ENCODE assay signal across 25 mouse cellular contexts in the genomic region with DNA sequence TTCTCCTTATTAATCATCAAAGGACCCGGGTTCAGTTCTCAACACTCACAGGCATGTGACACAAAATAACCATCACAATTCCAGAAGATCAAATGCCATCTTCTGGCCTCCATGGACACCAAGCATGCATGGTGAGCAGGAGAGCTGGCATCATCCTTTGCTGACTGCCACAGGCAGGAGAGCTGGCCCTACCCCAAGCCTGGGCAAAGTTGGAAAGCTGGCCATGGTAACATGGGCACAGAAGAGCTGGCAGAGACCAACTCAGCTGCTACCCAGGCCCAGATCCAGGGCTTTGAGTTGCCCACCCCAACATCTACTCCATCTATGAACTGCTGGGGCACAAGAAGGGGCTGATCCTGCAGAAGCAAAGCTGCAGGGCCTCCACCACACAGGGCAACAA.
"Had no signal": no experiment of that assay in that cellular context is flagged by ENCODE, and none has a peak within 500 bp of the region (broad histone marks: within the 10 kb centered on the region; RNA-seq: fewer than 3 reads in every experiment).

No protein-coding gene starts in this region.

- H3K27me3 ChIP-seq: limb, embryonic 13.5 days; liver, embryonic 12.5 days; liver, embryonic 15.5 days; lung, embryonic 15.5 days; megakaryocyte, embryonic 14.5 days; neural tube, embryonic 12.5 days; neural tube, embryonic 15.5 days had no signal

- ATAC-seq: liver, embryonic 12.5 days had no signal

- DNase-seq: kidney, adult 9 months; kidney, postnatal 14 days; kidney, postnatal 4 days; layer of hippocampus, adult 9-11 months; layer of hippocampus, postnatal 36 days; liver; lung, adult 18-20 months; lung, postnatal 10 days; lung, postnatal 36 days; midbrain, embryonic 14.5 days; right cerebral cortex, adult 18-20 months; right cerebral cortex, postnatal 25 days; thymus, adult 18-20 months; thymus, postnatal 36 days had no signal

- H3K4me2 ChIP-seq: limb, embryonic 13.5 days; liver, embryonic 12.5 days; liver, embryonic 15.5 days; lung, embryonic 15.5 days; neural tube, embryonic 12.5 days; neural tube, embryonic 15.5 days had no signal

- H3K4me1 ChIP-seq: limb, embryonic 10.5 days; limb, embryonic 13.5 days; liver, embryonic 12.5 days; liver, embryonic 15.5 days; megakaryocyte, embryonic 14.5 days; neural tube, embryonic 12.5 days; neural tube, embryonic 15.5 days had no signal

- H3K36me3 ChIP-seq: limb, embryonic 10.5 days; limb, embryonic 13.5 days; liver, embryonic 12.5 days; liver, embryonic 15.5 days; lung, embryonic 15.5 days; midbrain, embryonic 10.5 days; neural tube, embryonic 12.5 days; neural tube, embryonic 15.5 days had no signal

- H3K9ac ChIP-seq: limb, embryonic 13.5 days; liver, embryonic 12.5 days; liver, embryonic 15.5 days; lung, embryonic 15.5 days; neural tube, embryonic 12.5 days; neural tube, embryonic 15.5 days had no signal

- H3K4me3 ChIP-seq: layer of hippocampus, adult 2 months; left cerebral cortex, adult 2 months; limb, embryonic 10.5 days; limb, embryonic 13.5 days; liver, embryonic 12.5 days; liver, embryonic 15.5 days; lung, embryonic 15.5 days; megakaryocyte, embryonic 14.5 days; midbrain, embryonic 10.5 days; neural tube, embryonic 12.5 days; neural tube, embryonic 15.5 days had no signal

- H3K9me3 ChIP-seq: limb, embryonic 10.5 days; limb, embryonic 13.5 days; liver, embryonic 12.5 days; liver, embryonic 15.5 days; lung, embryonic 15.5 days; megakaryocyte, embryonic 14.5 days; midbrain, embryonic 10.5 days; neural tube, embryonic 12.5 days; neural tube, embryonic 15.5 days had no signal

- H3K27ac ChIP-seq: layer of hippocampus, adult 2 months; left cerebral cortex, adult 2 months; limb, embryonic 10.5 days; limb, embryonic 13.5 days; liver, embryonic 12.5 days; liver, embryonic 15.5 days; lung, embryonic 15.5 days; midbrain, embryonic 10.5 days; neural tube, embryonic 12.5 days; neural tube, embryonic 15.5 days had no signal
